ENCODE assay signal across 7 mouse cellular contexts in genomic region chr10:34317217-34317606, GRCm38 (mm10). TPM values are rescaled to one million over a fixed set of nuclear protein-coding genes. Genes with fewer than 3 reads are reported as not detected.
DNase-seq lines count a peak whose midpoint lies in the region; ATAC-seq lines count a peak whose summit lies in the region.

No protein-coding gene starts in this region.

- H3K9ac ChIP-seq in embryonic facial prominence, embryonic 11.5 days (replicated peaks; ENCODE audit: low read length): no peak overlapping the region
- H3K9ac ChIP-seq in embryonic facial prominence, embryonic 14.5 days (ENCODE audit: low read depth, low read length): no peak overlapping the region
- H3K9ac ChIP-seq in hindbrain, embryonic 14.5 days: peak overlapping the region; percentile 28; the same call in 1 of the 2 replicates
- peak overlapping the region; percentile 52; the same call in 1 of the 2 replicates for H3K9ac ChIP-seq in midbrain, embryonic 13.5 days (replicated peaks)

- peak; percentile 78 for ATAC-seq in embryonic facial prominence, embryonic 11.5 days (replicated peaks; ENCODE audit: insufficient number of reproducible peaks, low FRiP score, low TSS enrichment, low read depth)
- peak; percentile 53 for ATAC-seq in embryonic facial prominence, embryonic 14.5 days (ENCODE audit: low read depth)
- ATAC-seq in hindbrain, embryonic 14.5 days (ENCODE audit: low FRiP score): peak; percentile 45
- peak; percentile 83 for ATAC-seq in midbrain, embryonic 13.5 days
- ATAC-seq in megakaryocyte, adult 5-6 weeks (ENCODE audit: poor library complexity, severe bottlenecking): no peak

- no peaks in the 10 kb centered on the region for H3K27me3 ChIP-seq in embryonic facial prominence, embryonic 11.5 days (ENCODE audit: control insufficient read depth, insufficient read depth, low read length)
- no peaks in the 10 kb centered on the region for H3K27me3 ChIP-seq in embryonic facial prominence, embryonic 14.5 days (replicated peaks; ENCODE audit: control insufficient read depth, insufficient read depth, low read length)
- no peaks in the 10 kb centered on the region for H3K27me3 ChIP-seq in hindbrain, embryonic 14.5 days (ENCODE audit: control insufficient read depth, insufficient read depth, low read length)
- no peaks in the 10 kb centered on the region for H3K27me3 ChIP-seq in midbrain, embryonic 13.5 days

- H3K36me3 ChIP-seq in embryonic facial prominence, embryonic 11.5 days (replicated peaks; ENCODE audit: control insufficient read depth, insufficient read depth, low read depth, low read length): no peaks in the 10 kb centered on the region
- H3K36me3 ChIP-seq in embryonic facial prominence, embryonic 14.5 days (ENCODE audit: control insufficient read depth, insufficient read depth, low read length): no peaks in the 10 kb centered on the region
- H3K36me3 ChIP-seq in hindbrain, embryonic 14.5 days (replicated peaks; ENCODE audit: control insufficient read depth, insufficient read depth): no peaks in the 10 kb centered on the region
- no peaks in the 10 kb centered on the region for H3K36me3 ChIP-seq in midbrain, embryonic 13.5 days

- no peak overlapping the region for H3K4me2 ChIP-seq in embryonic facial prominence, embryonic 11.5 days (ENCODE audit: low read depth, low read length)
- no peak overlapping the region for H3K4me2 ChIP-seq in embryonic facial prominence, embryonic 14.5 days (ENCODE audit: low read depth, low read length)
- peak overlapping the region; percentile 45 for H3K4me2 ChIP-seq in hindbrain, embryonic 14.5 days (replicated peaks)
- H3K4me2 ChIP-seq in midbrain, embryonic 13.5 days (replicated peaks): peak overlapping the region; percentile 44

- WGBS in embryonic facial prominence, embryonic 11.5 days: 16% methylated on average over 2 of the region's 2 CpGs
- WGBS in embryonic facial prominence, embryonic 14.5 days: 19% methylated on average over 2 of the region's 2 CpGs
- 14% methylated on average over 2 of the region's 2 CpGs for WGBS in hindbrain, embryonic 14.5 days
- 12% methylated on average over 2 of the region's 2 CpGs for WGBS in midbrain, embryonic 13.5 days

- no peaks in the 10 kb centered on the region for H3K9me3 ChIP-seq in embryonic facial prominence, embryonic 11.5 days (replicated peaks; ENCODE audit: control insufficient read depth, low read length)
- H3K9me3 ChIP-seq in embryonic facial prominence, embryonic 14.5 days (ENCODE audit: control insufficient read depth, low read length): no peaks in the 10 kb centered on the region
- no peaks in the 10 kb centered on the region for H3K9me3 ChIP-seq in hindbrain, embryonic 14.5 days (ENCODE audit: control insufficient read depth, low read length)
- H3K9me3 ChIP-seq in midbrain, embryonic 13.5 days: no peaks in the 10 kb centered on the region

- H3K4me1 ChIP-seq in embryonic facial prominence, embryonic 11.5 days (ENCODE audit: control insufficient read depth, insufficient read depth, low read length): peaks cover 4% of the 10 kb centered on the region; the same call in 1 of the 2 replicates
- peaks cover 5% of the 10 kb centered on the region; the same call in 1 of the 2 replicates for H3K4me1 ChIP-seq in embryonic facial prominence, embryonic 14.5 days (ENCODE audit: control insufficient read depth, insufficient read depth, low read length)
- H3K4me1 ChIP-seq in hindbrain, embryonic 14.5 days (replicated peaks; ENCODE audit: control insufficient read depth, insufficient read depth, low read length): peaks cover 26% of the 10 kb centered on the region
- peaks cover 37% of the 10 kb centered on the region for H3K4me1 ChIP-seq in midbrain, embryonic 13.5 days (replicated peaks)

- H3K27ac ChIP-seq in embryonic facial prominence, embryonic 11.5 days (replicated peaks; ENCODE audit: low read depth, low read length): no peak overlapping the region
- H3K27ac ChIP-seq in embryonic facial prominence, embryonic 14.5 days (replicated peaks; ENCODE audit: low read depth, low read length): no peak overlapping the region
- peak overlapping the region; percentile 92 for H3K27ac ChIP-seq in hindbrain, embryonic 14.5 days
- peak overlapping the region; percentile 92 for H3K27ac ChIP-seq in midbrain, embryonic 13.5 days

- no peak for DNase-seq in embryonic facial prominence, embryonic 11.5 days (ENCODE audit: low spot score)
- DNase-seq in embryonic facial prominence, embryonic 14.5 days (ENCODE audit: low spot score): no peak
- DNase-seq in hindbrain, embryonic 14.5 days (ENCODE audit: low spot score): no peak
- DNase-seq in layer of hippocampus, adult 9-10 months (ENCODE audit: low spot score): no peak
- DNase-seq in kidney, postnatal 25 days: no peak

- H3K4me3 ChIP-seq in embryonic facial prominence, embryonic 11.5 days (ENCODE audit: low read depth, low read length): no peak overlapping the region
- no peak overlapping the region for H3K4me3 ChIP-seq in embryonic facial prominence, embryonic 14.5 days (ENCODE audit: low read depth, low read length)
- peak overlapping the region; percentile 25; the same call in 1 of the 2 replicates for H3K4me3 ChIP-seq in hindbrain, embryonic 14.5 days (replicated peaks; ENCODE audit: low read length)
- H3K4me3 ChIP-seq in midbrain, embryonic 13.5 days (replicated peaks): peak overlapping the region; percentile 24

RNA-seq across cellular contexts. Expression of gene Tspyl4, which starts 20.0 kb away (rescaled TPM):
- 15.7 and 16.5 TPM in 2 replicates for polyA plus RNA-seq in embryonic facial prominence, embryonic 11.5 days (2014; fragmentation: Nextera tagmentation; extraction: Ambion mirVana)
- polyA plus RNA-seq in embryonic facial prominence, embryonic 14.5 days (2014; fragmentation: Nextera tagmentation; extraction: Ambion mirVana): 11.8 and 12.0 TPM in 2 replicates
- 167 and 184 TPM in 2 replicates for polyA plus RNA-seq in hindbrain, embryonic 14.5 days (2014; fragmentation: Nextera tagmentation; extraction: Ambion mirVana)
- polyA plus RNA-seq in midbrain, embryonic 13.5 days (2015; fragmentation: Nextera tagmentation; extraction: Ambion mirVana): 207 and 216 TPM in 2 replicates
- 1.6 and 2.6 TPM in 2 replicates for total RNA-seq in megakaryocyte, adult 5-6 weeks (2015)
- 1.4 and 2.6 TPM in 2 replicates for total RNA-seq in megakaryocyte, adult 5-6 weeks (2017)

RNA-seq across cellular contexts. Expression of gene Tspyl1, which starts 35.2 kb away (rescaled TPM):
- polyA plus RNA-seq in embryonic facial prominence, embryonic 11.5 days (2014; fragmentation: Nextera tagmentation; extraction: Ambion mirVana): 61.3 and 61.9 TPM in 2 replicates
- polyA plus RNA-seq in embryonic facial prominence, embryonic 14.5 days (2014; fragmentation: Nextera tagmentation; extraction: Ambion mirVana): 43.8 and 45.7 TPM in 2 replicates
- polyA plus RNA-seq in hindbrain, embryonic 14.5 days (2014; fragmentation: Nextera tagmentation; extraction: Ambion mirVana): 103 and 116 TPM in 2 replicates
- 137 and 142 TPM in 2 replicates for polyA plus RNA-seq in midbrain, embryonic 13.5 days (2015; fragmentation: Nextera tagmentation; extraction: Ambion mirVana)
- 46.6 and 50.1 TPM in 2 replicates for total RNA-seq in megakaryocyte, adult 5-6 weeks (2015)
- 52.3 and 60.5 TPM in 2 replicates for total RNA-seq in megakaryocyte, adult 5-6 weeks (2017)

Comparison
In these comparisons a context has a peak if more than half of its experiments do, and no peak if none do; other contexts are left out.
1. H3K27ac ChIP-seq: peak in hindbrain, embryonic 14.5 days (single experiment) and midbrain, embryonic 13.5 days (single experiment); none in embryonic facial prominence, embryonic 11.5 days (single experiment) and embryonic facial prominence, embryonic 14.5 days (single experiment).
2. H3K4me2 ChIP-seq: peak in hindbrain, embryonic 14.5 days (single experiment) and midbrain, embryonic 13.5 days (single experiment); none in embryonic facial prominence, embryonic 11.5 days (single experiment) and embryonic facial prominence, embryonic 14.5 days (single experiment).
3. H3K4me3 ChIP-seq: peak in hindbrain, embryonic 14.5 days (single experiment) and midbrain, embryonic 13.5 days (single experiment); none in embryonic facial prominence, embryonic 11.5 days (single experiment) and embryonic facial prominence, embryonic 14.5 days (single experiment).
4. H3K9ac ChIP-seq: peak in hindbrain, embryonic 14.5 days (single experiment) and midbrain, embryonic 13.5 days (single experiment); none in embryonic facial prominence, embryonic 11.5 days (single experiment) and embryonic facial prominence, embryonic 14.5 days (single experiment).